Mouse (Mus musculus): ENCODE data around the gene Cux1. TPM values are rescaled to one million over a fixed set of nuclear protein-coding genes. Genes with fewer than 3 reads are reported as not detected.

Gene Cux1
- polyA plus RNA-seq (2012; rRNA removed): 164 and 205 TPM in 2 replicates

DNA sequence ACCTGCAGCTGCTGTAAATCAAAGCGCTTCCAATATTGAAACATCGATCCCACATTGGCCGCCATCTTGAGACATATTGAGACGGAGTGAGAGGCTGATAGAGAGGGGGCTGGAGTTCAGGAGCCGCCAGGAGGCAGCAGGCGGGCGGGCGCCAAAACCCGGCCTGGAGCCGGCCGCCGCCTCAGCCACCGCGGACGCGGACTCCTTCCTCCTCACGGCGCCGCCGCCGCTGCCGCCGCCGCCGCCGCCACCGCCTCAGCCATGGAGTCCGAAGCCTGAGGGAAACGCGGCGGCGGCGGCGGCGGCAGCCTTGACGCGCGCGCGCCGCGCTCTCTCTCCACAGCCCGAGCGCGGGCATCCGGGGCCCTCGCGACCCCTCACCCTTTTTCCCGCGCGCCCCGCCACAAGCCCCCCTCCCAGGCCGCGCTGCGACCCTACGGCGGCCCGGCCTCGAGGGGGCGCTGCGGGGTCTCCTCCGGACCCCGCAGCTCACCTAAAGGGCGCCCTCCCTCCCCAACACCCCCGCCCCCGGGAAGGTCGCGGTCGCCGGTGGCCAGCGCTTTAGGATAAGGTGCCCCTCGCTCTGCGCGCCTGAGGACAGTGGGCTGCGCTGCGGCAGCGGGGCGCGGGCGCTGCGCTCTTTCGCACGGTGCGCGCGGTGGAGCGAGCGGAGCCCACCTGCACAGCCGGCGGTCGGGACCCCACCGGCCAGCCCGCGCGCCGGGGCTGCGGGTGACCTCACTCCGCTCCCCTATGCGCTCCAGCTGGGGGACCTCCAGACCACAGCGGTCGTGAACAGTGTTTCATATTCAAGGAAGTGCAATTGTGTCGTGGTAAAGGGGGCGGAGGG lies at the start of gene Cux1:
TSS of gene Cux1 (minus strand) at position 315 of the 850 bp plus-strand sequence.
- Histone ChIP-seq H3K4me3 (ENCODE audit: control insufficient read depth, insufficient read depth, low read length) (peak within 1 kb of the TSS; percentile 99), H3K36me3 (ENCODE audit: control insufficient read depth, insufficient read depth, low read length) (no peaks in the 10 kb centered on the region), H3K4me1 (replicated peaks; ENCODE audit: control insufficient read depth, insufficient read depth, low read length) (peaks cover 16% of the 10 kb centered on the region), H3K27me3 (ENCODE audit: control insufficient read depth, insufficient read depth, low read length) (no peaks in the 10 kb centered on the region), H3K27ac (ENCODE audit: control insufficient read depth, insufficient read depth, low read length) (peak within 1 kb of the TSS; percentile 83)
- TF ChIP-seq CTCF (IDR thresholded peaks at IDR 0.05; ENCODE audit: borderline replicate concordance, control insufficient read depth, extremely low read depth, insufficient read depth, low read length, poor library complexity) (peak; percentile 88), POLR2A (IDR thresholded peaks at IDR 0.05; ENCODE audit: control insufficient read depth, extremely low read depth, insufficient read depth, low read length, poor library complexity) (no peak)
- DNase-seq: peak; percentile 85
- WGBS: 0% methylated on average over 99 of the region's 103 CpGs

DNA sequence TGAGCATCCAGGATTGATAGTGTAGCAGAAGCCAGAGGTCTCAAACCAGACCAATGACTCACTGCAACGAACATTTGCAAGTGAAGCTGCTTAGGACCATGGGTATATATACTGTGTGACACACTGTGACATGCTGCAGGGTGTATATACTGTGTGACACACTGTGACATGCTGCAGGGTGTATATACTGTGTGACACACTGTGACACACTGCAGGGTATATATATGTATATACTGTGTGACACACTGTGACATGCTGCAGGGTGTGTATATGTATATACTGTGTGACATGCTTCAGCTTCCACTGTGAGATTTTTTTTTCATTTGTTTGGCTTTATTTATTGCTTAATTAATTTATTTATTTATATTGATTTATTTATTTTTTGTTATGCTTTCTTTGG lies 45.1 kb upstream of the Cux1 start:
- Histone ChIP-seq H3K27ac (ENCODE audit: control insufficient read depth, insufficient read depth, low read length) (no peak overlapping the region), H3K4me1 (replicated peaks; ENCODE audit: control insufficient read depth, insufficient read depth, low read length) (peaks cover 34% of the 10 kb centered on the region), H3K4me3 (ENCODE audit: control insufficient read depth, insufficient read depth, low read length) (no peak overlapping the region), H3K27me3 (ENCODE audit: control insufficient read depth, insufficient read depth, low read length) (no peaks in the 10 kb centered on the region), H3K36me3 (ENCODE audit: control insufficient read depth, insufficient read depth, low read length) (no peaks in the 10 kb centered on the region)
- no peak for TF ChIP-seq POLR2A (IDR thresholded peaks at IDR 0.05; ENCODE audit: control insufficient read depth, extremely low read depth, insufficient read depth, low read length, poor library complexity)
- TF ChIP-seq CTCF (IDR thresholded peaks at IDR 0.05; ENCODE audit: borderline replicate concordance, control insufficient read depth, extremely low read depth, insufficient read depth, low read length, poor library complexity): no peak
- WGBS: 93% methylated on average over 1 of the region's 1 CpGs
- DNase-seq: no peak

- Histone ChIP-seq H3K27ac (ENCODE audit: control insufficient read depth, insufficient read depth, low read length) (no peak overlapping the region), H3K27me3 (ENCODE audit: control insufficient read depth, insufficient read depth, low read length) (no peaks in the 10 kb centered on the region), H3K4me3 (ENCODE audit: control insufficient read depth, insufficient read depth, low read length) (no peak overlapping the region), H3K4me1 (replicated peaks; ENCODE audit: control insufficient read depth, insufficient read depth, low read length) (peaks cover 36% of the 10 kb centered on the region), H3K36me3 (ENCODE audit: control insufficient read depth, insufficient read depth, low read length) (no peaks in the 10 kb centered on the region)
- WGBS: 63% methylated on average over 6 of the region's 6 CpGs
- no peak for DNase-seq
- no peak for TF ChIP-seq POLR2A (IDR thresholded peaks at IDR 0.05; ENCODE audit: control insufficient read depth, extremely low read depth, insufficient read depth, low read length, poor library complexity)
- TF ChIP-seq CTCF (IDR thresholded peaks at IDR 0.05; ENCODE audit: borderline replicate concordance, control insufficient read depth, extremely low read depth, insufficient read depth, low read length, poor library complexity): no peak
Measured at GRCm38 (mm10) chr5:136608814-136609434, 41.6 kb upstream of the Cux1 start.

GRCm38 (mm10) chr5:136605144-136605543 lies 37.9 kb upstream of the Cux1 start:
- no peak for TF ChIP-seq POLR2A (IDR thresholded peaks at IDR 0.05; ENCODE audit: control insufficient read depth, extremely low read depth, insufficient read depth, low read length, poor library complexity)
- no peaks in the 10 kb centered on the region for H3K27me3 ChIP-seq (ENCODE audit: control insufficient read depth, insufficient read depth, low read length)
- no peaks in the 10 kb centered on the region for H3K36me3 ChIP-seq (ENCODE audit: control insufficient read depth, insufficient read depth, low read length)
- peaks cover 35% of the 10 kb centered on the region for H3K4me1 ChIP-seq (replicated peaks; ENCODE audit: control insufficient read depth, insufficient read depth, low read length)
- DNase-seq: no peak
- H3K4me3 ChIP-seq (ENCODE audit: control insufficient read depth, insufficient read depth, low read length): no peak overlapping the region
- WGBS: 76% methylated on average over 11 of the region's 11 CpGs
- H3K27ac ChIP-seq (ENCODE audit: control insufficient read depth, insufficient read depth, low read length): no peak overlapping the region

DNA sequence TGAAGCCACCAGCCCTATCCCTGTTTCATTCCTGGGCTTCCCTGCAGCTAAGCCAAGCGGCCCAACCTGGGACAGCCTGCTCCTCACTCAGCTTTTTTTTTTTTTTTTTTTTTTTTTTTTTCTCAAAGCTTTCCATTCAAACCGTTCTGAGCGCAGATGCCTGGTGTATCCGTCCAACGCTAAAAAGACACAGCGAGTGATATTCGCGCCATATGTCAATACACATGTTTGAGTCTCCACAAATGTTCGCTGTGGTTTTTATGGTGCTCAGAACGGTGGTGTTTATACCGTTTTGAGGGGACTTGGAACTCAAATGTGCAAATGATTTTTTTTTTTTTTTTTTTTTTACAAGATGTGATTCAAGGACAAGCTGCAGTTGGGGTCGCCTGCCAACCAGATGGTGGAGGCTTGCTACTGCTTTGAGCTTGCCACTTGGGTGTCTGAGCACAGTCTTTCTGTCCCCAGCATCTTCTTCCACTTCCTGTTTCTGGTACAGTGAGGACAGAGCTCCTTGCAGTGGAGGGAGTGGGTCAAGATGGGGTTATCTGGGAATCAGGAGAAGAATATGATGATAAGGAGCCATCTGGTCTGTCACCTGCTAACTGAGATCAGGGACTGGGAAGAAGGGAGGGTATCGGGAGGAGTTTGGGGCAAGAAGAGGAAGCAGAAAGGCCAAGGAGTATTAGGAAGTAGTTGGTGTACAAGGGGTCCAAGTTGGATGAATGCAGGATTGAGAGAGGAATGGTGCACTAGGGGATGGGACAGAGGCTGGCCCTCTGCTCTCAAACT lies 36.1 kb upstream of the Cux1 start:
- H3K4me3 ChIP-seq (ENCODE audit: control insufficient read depth, insufficient read depth, low read length): no peak overlapping the region
- H3K27ac ChIP-seq (ENCODE audit: control insufficient read depth, insufficient read depth, low read length): peak overlapping the region; percentile 71
- peak; percentile 27 for DNase-seq
- peaks cover 33% of the 10 kb centered on the region for H3K4me1 ChIP-seq (replicated peaks; ENCODE audit: control insufficient read depth, insufficient read depth, low read length)
- no peaks in the 10 kb centered on the region for H3K36me3 ChIP-seq (ENCODE audit: control insufficient read depth, insufficient read depth, low read length)
- TF ChIP-seq POLR2A (IDR thresholded peaks at IDR 0.05; ENCODE audit: control insufficient read depth, extremely low read depth, insufficient read depth, low read length, poor library complexity): no peak
- no peak for TF ChIP-seq CTCF (IDR thresholded peaks at IDR 0.05; ENCODE audit: borderline replicate concordance, control insufficient read depth, extremely low read depth, insufficient read depth, low read length, poor library complexity)
- no peaks in the 10 kb centered on the region for H3K27me3 ChIP-seq (ENCODE audit: control insufficient read depth, insufficient read depth, low read length)
- WGBS: 36% methylated on average over 13 of the region's 13 CpGs

- Histone ChIP-seq H3K4me3 (ENCODE audit: control insufficient read depth, insufficient read depth, low read length) (no peak overlapping the region), H3K36me3 (ENCODE audit: control insufficient read depth, insufficient read depth, low read length) (no peaks in the 10 kb centered on the region), H3K27ac (ENCODE audit: control insufficient read depth, insufficient read depth, low read length) (no peak overlapping the region), H3K27me3 (ENCODE audit: control insufficient read depth, insufficient read depth, low read length) (no peaks in the 10 kb centered on the region), H3K4me1 (replicated peaks; ENCODE audit: control insufficient read depth, insufficient read depth, low read length) (peaks cover 31% of the 10 kb centered on the region)
- TF ChIP-seq POLR2A (IDR thresholded peaks at IDR 0.05; ENCODE audit: control insufficient read depth, extremely low read depth, insufficient read depth, low read length, poor library complexity) (no peak), CTCF (IDR thresholded peaks at IDR 0.05; ENCODE audit: borderline replicate concordance, control insufficient read depth, extremely low read depth, insufficient read depth, low read length, poor library complexity) (no peak)
- 92% methylated on average over 5 of the region's 5 CpGs for WGBS
- DNase-seq: no peak
Measured at GRCm38 (mm10) chr5:136600511-136600910, 33.2 kb upstream of the Cux1 start.
